Mouse (Mus musculus) lung, postnatal 10 days (tissue): ENCODE measurements at regions not wholly inside any gene's neighbourhood (a gene's known extent, or its start where the extent isn't known, plus 50 kb on each side); places are given as distances from the start of the nearest gene placed in this dataset.
"Not testable (repeated sequence)": the region's sequence is repeated elsewhere in the genome, so short reads cannot be mapped to it uniquely, and the experiment has no call there.

Experiments
- DNase-seq: peaks from one replicate; pipeline ENCODE4 v3.0.0; 2021

- DNase-seq = no peak
These were observed 149.3 kb upstream of the Kctd3 start for GRCm38 (mm10) chr1:189156906-189157305.

GRCm38 (mm10) chr1:189154376-189154775 lies 146.7 kb upstream of the Kctd3 start:
- DNase-seq = no peak

DNA sequence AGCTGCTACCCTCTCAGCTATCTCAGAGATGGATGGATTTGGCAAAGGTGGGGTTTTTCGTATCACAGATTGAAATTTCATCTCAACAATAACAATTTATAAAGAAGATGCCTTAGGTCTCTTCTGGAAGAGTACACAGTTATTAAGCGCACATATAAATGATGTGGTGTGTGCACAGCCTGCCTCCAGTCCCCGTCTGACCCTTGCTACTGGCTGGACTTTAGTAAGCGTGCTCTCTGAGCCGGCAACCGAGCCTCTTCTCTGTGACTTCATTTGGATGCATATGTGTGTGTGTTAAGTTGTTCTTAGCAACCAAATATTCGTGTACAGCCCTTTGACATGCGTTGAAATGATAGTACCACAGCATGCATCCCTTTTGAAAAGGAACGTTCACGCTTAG lies 145.5 kb upstream of the Kctd3 start:
- no peak for DNase-seq

- no peak for DNase-seq
These were observed 135.4 kb upstream of the Kctd3 start for GRCm38 (mm10) chr1:189142982-189143451.

DNA sequence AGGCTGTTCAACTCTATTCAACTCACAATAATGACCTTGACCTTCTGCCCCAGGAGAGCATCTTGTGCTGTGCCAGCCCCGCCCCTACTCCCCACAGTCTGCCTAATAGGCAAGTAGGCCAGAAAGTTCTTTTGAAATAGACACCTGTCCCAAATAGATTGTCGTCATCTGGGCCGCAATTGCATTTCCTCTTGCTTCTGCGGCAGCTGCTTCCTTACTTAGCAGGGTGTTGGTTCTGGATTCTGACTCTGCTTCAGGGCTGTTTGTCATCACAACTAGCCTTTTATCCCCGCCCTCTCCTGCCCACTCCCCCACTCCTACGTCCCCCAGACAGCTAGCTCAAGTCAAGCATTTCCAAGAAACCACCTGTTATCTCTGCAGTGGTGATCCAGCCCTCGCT lies 134.9 kb upstream of the Kctd3 start:
- no peak for DNase-seq

DNA sequence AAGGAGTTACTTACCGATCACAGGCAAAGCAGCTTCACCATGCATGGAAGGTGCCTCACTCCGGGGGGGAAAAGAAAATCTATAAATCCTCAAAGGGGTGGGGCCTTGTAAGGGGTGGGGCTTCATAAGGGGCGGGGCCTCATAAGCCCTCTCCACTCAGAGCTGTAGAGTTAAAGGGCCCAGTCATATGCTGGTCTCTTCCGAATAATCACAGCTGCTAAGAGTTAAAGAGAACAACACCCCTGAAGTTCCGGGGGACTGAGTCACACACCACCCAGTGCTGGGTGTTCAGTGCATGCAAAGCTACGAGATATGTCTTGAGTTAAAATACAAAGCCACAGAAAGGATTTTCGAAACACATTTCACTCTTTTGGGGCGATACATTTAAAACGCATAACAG lies 134.1 kb upstream of the Kctd3 start:
- no peak for DNase-seq

GRCm38 (mm10) chr1:189136731-189137385 lies 129.2 kb upstream of the Kctd3 start:
- peak; percentile 16 for DNase-seq

DNA sequence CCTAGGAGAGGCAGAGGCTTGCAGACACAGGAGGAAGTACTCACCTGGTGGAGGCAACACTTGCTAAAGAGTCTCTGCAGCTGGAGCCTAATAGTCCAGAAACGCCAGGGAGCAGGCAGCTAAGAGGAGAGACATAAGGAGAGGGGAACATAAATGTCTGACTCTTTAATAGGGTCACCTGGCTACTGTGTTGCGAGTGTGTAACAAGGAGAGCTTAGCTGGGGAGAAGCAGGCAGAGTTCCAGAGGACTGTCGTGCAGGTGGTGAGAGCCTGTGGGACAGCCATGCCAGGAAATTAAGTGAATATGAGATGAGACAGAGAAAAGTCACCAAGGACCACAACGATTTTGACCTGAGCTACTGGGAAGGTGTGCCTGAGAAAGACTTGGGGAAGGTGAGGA lies 128.2 kb upstream of the Kctd3 start:
- no peak for DNase-seq

GRCm38 (mm10) chr1:189128706-189129105 lies 121.1 kb upstream of the Kctd3 start:
- no peak for DNase-seq

DNA sequence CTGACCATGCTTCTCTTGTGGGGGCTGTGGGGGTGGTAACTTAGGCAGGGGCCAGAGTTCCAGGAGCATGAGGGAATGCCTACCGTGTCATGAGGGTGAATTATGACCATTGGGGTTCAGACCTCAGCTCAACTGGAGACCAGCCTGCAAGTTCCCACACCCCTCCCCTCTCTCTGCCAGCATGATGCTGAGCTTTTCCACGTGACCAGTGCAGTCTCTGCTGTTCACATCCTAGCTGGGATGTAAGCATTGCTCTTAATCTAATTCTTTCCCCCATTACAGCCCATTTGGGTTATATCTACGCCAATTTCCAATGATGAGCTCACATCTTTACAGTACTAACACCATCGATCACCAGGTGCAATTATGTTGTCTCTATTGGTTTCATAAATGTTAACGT lies 120.6 kb upstream of the Kctd3 start:
- DNase-seq = not testable (repeated sequence)

- no peak for DNase-seq
These were observed 119.7 kb upstream of the Kctd3 start for GRCm38 (mm10) chr1:189127367-189127766.

DNA sequence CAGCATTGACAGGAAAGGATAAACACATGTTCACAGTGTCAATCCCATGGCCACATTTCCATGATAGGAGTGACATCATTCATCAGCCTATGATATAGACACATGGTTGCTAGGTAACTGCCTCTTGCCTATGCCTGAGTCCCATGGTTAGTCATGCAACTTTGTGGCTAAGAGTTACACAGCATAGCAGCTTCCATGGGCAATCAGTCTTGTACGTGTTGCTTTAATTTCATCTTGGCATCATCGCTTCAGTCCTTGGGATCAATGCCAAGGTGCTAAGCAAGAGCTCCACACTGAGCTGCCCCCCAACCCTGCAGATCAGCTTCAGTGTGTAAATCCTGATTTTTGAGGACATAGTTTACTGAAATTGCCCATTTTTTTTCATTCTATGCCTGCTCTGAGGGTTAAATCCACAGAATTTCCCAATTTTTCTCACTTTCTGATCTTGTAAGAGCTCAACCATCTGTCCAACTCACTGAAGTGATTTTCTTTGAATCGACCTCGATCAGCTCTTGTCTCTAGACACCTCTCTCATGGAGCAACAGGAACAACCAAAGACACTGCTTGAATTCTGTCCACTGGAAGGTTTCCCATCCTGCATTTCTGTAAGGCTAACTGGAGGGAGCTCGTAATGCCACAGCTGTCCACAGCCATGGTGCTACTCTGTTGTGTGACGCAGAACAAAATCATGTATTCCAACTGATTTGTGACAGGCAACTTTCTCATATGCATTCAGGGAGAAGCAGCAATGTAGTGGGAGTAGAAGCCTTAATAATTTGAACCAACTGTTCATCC lies 112.5 kb upstream of the Kctd3 start:
- DNase-seq = peak; percentile 24

GRCm38 (mm10) chr1:189119005-189119404 lies 111.4 kb upstream of the Kctd3 start:
- DNase-seq = not testable (repeated sequence)

- peak; percentile 48 for DNase-seq
These were observed 110.9 kb upstream of the Kctd3 start for GRCm38 (mm10) chr1:189118582-189118981.

- DNase-seq = peak; percentile 21
These were observed 108.3 kb upstream of the Kctd3 start for GRCm38 (mm10) chr1:189115914-189116313.

- no peak for DNase-seq
These were observed 107.6 kb upstream of the Kctd3 start for GRCm38 (mm10) chr1:189115279-189115678.

DNA sequence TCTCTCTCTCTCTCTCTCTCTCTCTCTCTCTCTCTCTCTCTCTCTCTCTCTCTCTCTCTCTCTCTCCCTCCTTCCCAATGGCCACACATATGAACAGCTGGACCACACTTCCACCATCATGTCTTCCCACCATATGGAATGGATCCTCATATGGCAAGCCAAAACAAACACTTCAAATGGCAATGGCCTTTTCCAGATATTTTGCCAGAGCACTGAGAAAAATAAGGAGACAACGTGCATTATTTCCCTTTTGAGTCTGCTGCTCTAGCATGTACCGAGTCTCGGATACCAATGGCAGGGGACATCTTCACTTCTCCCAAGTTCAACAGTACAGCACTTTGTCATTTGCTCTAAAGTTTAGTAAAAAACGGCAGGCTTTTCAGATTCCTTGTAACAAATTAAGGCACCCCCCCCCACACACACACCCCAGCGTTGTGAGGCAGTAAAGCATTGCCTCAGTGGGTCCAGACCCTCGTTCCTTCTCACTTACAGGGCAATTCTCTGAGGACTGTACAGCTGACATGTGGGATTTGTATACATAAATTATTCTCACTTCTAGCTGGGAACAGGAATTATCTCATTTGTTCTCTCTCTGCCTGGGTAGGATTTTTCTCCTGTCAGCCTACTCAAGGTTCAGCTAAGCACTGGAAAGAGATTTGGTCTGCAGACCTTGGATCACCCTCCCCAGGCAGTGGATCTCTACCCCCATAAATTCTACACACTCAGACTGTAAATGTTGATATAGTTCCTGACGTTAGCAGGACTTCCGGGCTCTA lies 100.8 kb upstream of the Kctd3 start:
- DNase-seq = no peak

- DNase-seq = peak; percentile 46
These were observed 100.2 kb upstream of the Kctd3 start for GRCm38 (mm10) chr1:189107841-189108240.

- peak; percentile 27 for DNase-seq
These were observed 99.5 kb upstream of the Kctd3 start for GRCm38 (mm10) chr1:189107156-189107555.

DNA sequence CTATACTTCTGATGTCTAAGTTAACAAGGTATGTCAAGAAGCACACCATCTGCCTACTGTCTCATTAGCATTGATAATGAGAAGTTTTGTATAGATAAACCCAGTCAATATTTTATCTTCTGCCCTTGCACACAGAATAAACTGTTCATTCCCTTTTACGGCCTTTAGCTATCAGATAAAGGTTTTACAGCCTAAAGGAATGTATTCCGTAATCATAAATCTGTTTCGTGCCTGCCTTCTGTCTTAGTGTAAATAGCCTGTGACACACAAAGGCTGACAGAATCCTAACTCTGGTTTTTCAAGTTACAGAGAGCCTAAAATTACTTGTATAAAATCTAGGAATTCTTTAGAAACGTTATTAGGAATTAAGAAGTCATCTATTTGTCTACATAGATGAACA lies 97.6 kb upstream of the Kctd3 start:
- DNase-seq = no peak

- no peak for DNase-seq
These were observed 95.1 kb upstream of the Kctd3 start for GRCm38 (mm10) chr1:189102781-189103180.

GRCm38 (mm10) chr1:189099121-189099520 lies 91.5 kb upstream of the Kctd3 start:
- DNase-seq = no peak

GRCm38 (mm10) chr1:189092819-189093218 lies 85.2 kb upstream of the Kctd3 start:
- DNase-seq = no peak

DNA sequence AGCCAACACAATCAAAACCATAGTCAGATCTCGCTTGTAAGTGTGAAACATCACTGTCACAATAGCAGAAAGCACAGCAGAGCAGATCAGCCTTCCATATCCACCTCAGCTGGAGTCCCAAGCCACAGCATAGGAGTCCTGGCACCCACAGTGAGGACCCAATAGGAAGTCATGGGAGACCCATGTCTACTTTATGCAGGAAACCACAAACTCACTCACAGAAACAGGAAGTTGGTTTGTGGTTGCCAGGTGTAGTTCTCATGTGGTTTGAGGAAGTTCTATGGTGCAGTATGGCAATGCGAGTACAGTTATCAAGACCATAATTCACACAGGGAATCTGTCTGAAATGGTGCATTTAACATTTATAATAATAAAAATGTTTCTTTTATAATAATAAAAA lies 77.6 kb upstream of the Kctd3 start:
- no peak for DNase-seq
